Mouse (Mus musculus): ENCODE data around the gene Dnah12.

DNA sequence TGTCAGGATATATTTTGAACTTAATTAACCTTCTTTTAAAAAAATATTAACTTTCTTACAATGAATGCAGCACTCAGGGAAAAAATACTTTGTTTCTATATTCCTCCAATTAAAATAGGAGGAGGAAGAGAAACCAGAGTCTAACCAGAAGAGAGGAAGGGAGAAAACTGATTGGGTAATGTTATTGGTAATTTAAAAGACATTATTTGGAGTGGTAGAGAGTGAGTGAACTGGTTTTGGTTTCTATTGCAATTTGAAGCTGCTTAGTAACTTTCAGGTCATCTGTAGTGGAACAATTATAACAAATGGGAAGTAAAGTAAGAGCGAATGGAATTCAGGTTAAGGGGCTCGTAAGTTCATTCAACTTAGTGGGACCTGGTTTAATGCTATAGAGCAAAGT lies 120.8 kb downstream of the Dnah12 start:
- TF ChIP-seq CTCF (IDR thresholded peaks at IDR 0.05; ENCODE audit: borderline replicate concordance, insufficient read depth, low read length) (no peak), POLR2A (IDR thresholded peaks at IDR 0.05; ENCODE audit: low read depth, low read length) (no peak)
